Mouse (Mus musculus) MEL (cell line): ENCODE data around the gene Dnajc5. TPM values are rescaled to one million over a fixed set of nuclear protein-coding genes. Genes with fewer than 3 reads are reported as not detected.

Experiments
- DNase-seq: peaks from one replicate; pipeline ENCODE4 v3.0.0; 2011; ENCODE audit warnings: low read depth, low spot score
- H3K27ac ChIP-seq: 2 replicates; pipeline ENCODE4 v1.5.1; 2012; ENCODE audit warnings: low read depth, mild to moderate bottlenecking, control low read depth, low read length, moderate library complexity; ENCODE audit not compliant: control insufficient read depth
- H3K27me3 ChIP-seq, 2 experiments: fragments of 150-350 bp in 1 of 2; sonication (generic) in 1 of 2; 2 replicates each; pipeline ENCODE4 v1.6.1; 2012; ENCODE audit warnings: low read length in 2 of 2, mild to moderate bottlenecking in 2 of 2, improper control_type of control experiment in 1 of 2, moderate library complexity in 1 of 2; ENCODE audit not compliant: insufficient read depth in 2 of 2, control insufficient read depth in 1 of 2
- H3K36me3 ChIP-seq, 2 experiments: 2 replicates each; pipeline ENCODE4 v1.6.1; 2012 to 2014; ENCODE audit warnings: low read length in 2 of 2, improper control_type of control experiment in 1 of 2, inconsistent platforms in 1 of 2, mild to moderate bottlenecking in 1 of 2; ENCODE audit not compliant: insufficient read depth in 2 of 2, control insufficient read depth in 1 of 2
- H3K4me1 ChIP-seq, 2 experiments: fragments of 150-350 bp in 1 of 2; sonication (generic) in 1 of 2; 2 replicates each; pipeline ENCODE4 v1.6.1; 2012; ENCODE audit warnings: low read length in 2 of 2, improper control_type of control experiment in 1 of 2, mild to moderate bottlenecking in 1 of 2; ENCODE audit not compliant: insufficient read depth in 2 of 2, control insufficient read depth in 1 of 2
- H3K4me3 ChIP-seq, 2 experiments: fragments of 150-350 bp in 1 of 2; sonication (generic) in 1 of 2; 2 replicates each; pipeline ENCODE4 v1.5.1; 2012; ENCODE audit warnings: low read depth in 2 of 2, low read length in 2 of 2, mild to moderate bottlenecking in 2 of 2, moderate library complexity in 2 of 2, control low read depth in 1 of 2, improper control_type of control experiment in 1 of 2; ENCODE audit not compliant: control insufficient read depth in 1 of 2, insufficient read depth in 1 of 2
- H3K79me2 ChIP-seq: 2 replicates; pipeline ENCODE4 v1.6.1; 2012; ENCODE audit warnings: mild to moderate bottlenecking, low read length, moderate library complexity; ENCODE audit not compliant: control insufficient read depth, poor library complexity, insufficient read depth
- H3K9ac ChIP-seq: 2 replicates; pipeline ENCODE4 v1.6.1; 2012; ENCODE audit warnings: low read depth, mild to moderate bottlenecking, control low read depth, low read length, moderate library complexity; ENCODE audit not compliant: control insufficient read depth, poor library complexity, severe bottlenecking
- H3K9me3 ChIP-seq: fragments of 150-350 bp; sonication (generic); replicated peaks from 2 replicates; pipeline ENCODE4 v1.6.1; 2012; ENCODE audit warnings: mild to moderate bottlenecking, low read length, improper control_type of control experiment, moderate library complexity; ENCODE audit not compliant: insufficient read depth
- BHLHE40 ChIP-seq: IDR thresholded peaks from 2 replicates; pipeline ENCODE4 v1.6.1; 2012; ENCODE audit warnings: low read depth, mild to moderate bottlenecking, inconsistent platforms, low read length, improper control_type of control experiment, borderline replicate concordance
- CHD1 ChIP-seq: IDR thresholded peaks from 2 replicates; pipeline ENCODE4 v1.6.1; 2012; ENCODE audit warnings: low read depth, mild to moderate bottlenecking, inconsistent platforms, low read length, improper control_type of control experiment
- CTCF ChIP-seq, 3 experiments: IDR thresholded peaks in 2 of 3; conservative IDR thresholded peaks in 1 of 3; 2 replicates each; pipeline ENCODE4 v1.5.1; 2011 to 2012; ENCODE audit warnings: low read length in 3 of 3, low read depth in 2 of 3, mild to moderate bottlenecking in 2 of 3, improper control_type of control experiment in 1 of 3, inconsistent platforms in 1 of 3, mixed read lengths in 1 of 3, moderate library complexity in 1 of 3; ENCODE audit not compliant: control insufficient read depth in 1 of 3, insufficient read depth in 1 of 3, poor library complexity in 1 of 3, severe bottlenecking in 1 of 3
- ELF1 ChIP-seq: IDR thresholded peaks from 2 replicates; pipeline ENCODE4 v1.6.1; 2014; ENCODE audit warnings: low read depth, mild to moderate bottlenecking, inconsistent platforms, low read length, improper control_type of control experiment, moderate library complexity
- EP300 ChIP-seq, 2 experiments: IDR thresholded peaks; 2 replicates each; pipeline ENCODE4 v1.6.1; 2011; ENCODE audit warnings: improper control_type of control experiment in 2 of 2, low read length in 2 of 2, low read depth in 1 of 2, mild to moderate bottlenecking in 1 of 2
- ETS1 ChIP-seq: IDR thresholded peaks from 2 replicates; pipeline ENCODE4 v1.6.1; 2012; ENCODE audit warnings: low read depth, mild to moderate bottlenecking, inconsistent platforms, low read length, improper control_type of control experiment, moderate library complexity
- GABPA ChIP-seq: IDR thresholded peaks from 2 replicates; pipeline ENCODE4 v1.6.1; 2012; ENCODE audit warnings: low read depth, mild to moderate bottlenecking, inconsistent platforms, low read length, improper control_type of control experiment, moderate library complexity
- GATA1 ChIP-seq: IDR thresholded peaks from 2 replicates; pipeline ENCODE4 v1.6.1; 2011; ENCODE audit warnings: low read depth, low read length, improper control_type of control experiment
- HCFC1 ChIP-seq: IDR thresholded peaks from 2 replicates; pipeline ENCODE4 v1.6.1; 2012; ENCODE audit warnings: low read depth, mild to moderate bottlenecking, inconsistent platforms, low read length, improper control_type of control experiment, moderate library complexity
- KAT2A ChIP-seq: conservative IDR thresholded peaks from 2 replicates; pipeline ENCODE4 v1.6.1; 2012; ENCODE audit warnings: low read depth, low read length, improper control_type of control experiment, inconsistent platforms
- MAFK ChIP-seq: IDR thresholded peaks from 2 replicates; pipeline ENCODE4 v1.6.1; 2011; ENCODE audit warnings: low read depth, mild to moderate bottlenecking, low read length, improper control_type of control experiment, borderline replicate concordance
- MAX ChIP-seq: IDR thresholded peaks from 2 replicates; pipeline ENCODE4 v1.6.1; 2011; ENCODE audit warnings: low read length, improper control_type of control experiment
- MEF2A ChIP-seq: IDR thresholded peaks from 2 replicates; pipeline ENCODE4 v1.6.1; 2014; ENCODE audit warnings: low read depth, mild to moderate bottlenecking, inconsistent platforms, low read length, improper control_type of control experiment; ENCODE audit not compliant: poor library complexity, insufficient replicate concordance, severe bottlenecking; ENCODE audit errors: extremely low read depth
- MXI1 ChIP-seq: IDR thresholded peaks from 2 replicates; pipeline ENCODE4 v1.6.1; 2011; ENCODE audit warnings: mild to moderate bottlenecking, low read depth, low read length, improper control_type of control experiment
- MYB ChIP-seq: IDR thresholded peaks from 2 replicates; pipeline ENCODE4 v1.6.1; 2011; ENCODE audit warnings: mild to moderate bottlenecking, low read depth, low read length, improper control_type of control experiment
- MYC ChIP-seq: IDR thresholded peaks from 2 replicates; pipeline ENCODE4 v1.6.1; 2011; ENCODE audit warnings: low read depth, mild to moderate bottlenecking, low read length, improper control_type of control experiment, moderate library complexity
- POLR2AphosphoS2 ChIP-seq: IDR thresholded peaks from 2 replicates; pipeline ENCODE4 v1.6.1; 2011; ENCODE audit warnings: low read length, improper control_type of control experiment
- POLR2AphosphoS5 ChIP-seq: IDR thresholded peaks from 2 replicates; pipeline ENCODE4 v1.6.1; 2012; ENCODE audit warnings: low read depth, borderline replicate concordance, mild to moderate bottlenecking, inconsistent platforms, low read length, moderate library complexity, mixed read lengths
- RAD21 ChIP-seq: IDR thresholded peaks from 2 replicates; pipeline ENCODE4 v1.6.1; 2011; ENCODE audit warnings: mild to moderate bottlenecking, low read depth, low read length, improper control_type of control experiment
- RCOR1 ChIP-seq: IDR thresholded peaks from 2 replicates; pipeline ENCODE4 v1.6.1; 2012; ENCODE audit warnings: low read depth, mild to moderate bottlenecking, inconsistent platforms, low read length, improper control_type of control experiment
- SIN3A ChIP-seq: IDR thresholded peaks from 2 replicates; pipeline ENCODE4 v1.6.1; 2012; ENCODE audit warnings: low read length, improper control_type of control experiment, inconsistent platforms
- TAL1 ChIP-seq: IDR thresholded peaks from 2 replicates; pipeline ENCODE4 v1.6.1; 2012; ENCODE audit warnings: mild to moderate bottlenecking, inconsistent platforms, low read length, moderate library complexity, mixed read lengths
- TBP ChIP-seq: IDR thresholded peaks from 2 replicates; pipeline ENCODE4 v1.8.0; 2011; ENCODE audit warnings: low read depth, low read length, improper control_type of control experiment
- TCF12 ChIP-seq: IDR thresholded peaks from 2 replicates; pipeline ENCODE4 v1.6.1; 2014; ENCODE audit warnings: low read depth, mild to moderate bottlenecking, inconsistent platforms, low read length, improper control_type of control experiment, moderate library complexity
- UBTF ChIP-seq: IDR thresholded peaks from 2 replicates; pipeline ENCODE4 v1.6.1; 2012; ENCODE audit warnings: low read depth, mild to moderate bottlenecking, inconsistent platforms, low read length, improper control_type of control experiment, moderate library complexity, borderline replicate concordance; ENCODE audit not compliant: insufficient read depth
- USF1 ChIP-seq: IDR thresholded peaks from 2 replicates; pipeline ENCODE4 v1.6.1; 2014; ENCODE audit warnings: low read depth, mild to moderate bottlenecking, inconsistent platforms, low read length, improper control_type of control experiment, moderate library complexity
- ZC3H11A ChIP-seq: IDR thresholded peaks from 2 replicates; pipeline ENCODE4 v1.6.1; 2012; ENCODE audit warnings: low read depth, mild to moderate bottlenecking, inconsistent platforms, low read length, improper control_type of control experiment
- ZKSCAN1 ChIP-seq: IDR thresholded peaks from 2 replicates; pipeline ENCODE4 v1.6.1; 2012; ENCODE audit warnings: low read depth, mild to moderate bottlenecking, inconsistent platforms, low read length, improper control_type of control experiment, moderate library complexity
- ZMIZ1 ChIP-seq: IDR thresholded peaks from 2 replicates; pipeline ENCODE4 v1.6.1; 2012; ENCODE audit warnings: low read depth, mild to moderate bottlenecking, inconsistent platforms, low read length, improper control_type of control experiment, moderate library complexity
- ZNF384 ChIP-seq: IDR thresholded peaks from 2 replicates; pipeline ENCODE4 v1.6.1; 2012; ENCODE audit warnings: low read depth, mild to moderate bottlenecking, inconsistent platforms, low read length, improper control_type of control experiment
- polyA plus RNA-seq, 2 experiments: library from polyadenylated mRNA; stranded (reverse) in 1 of 2; unstranded in 1 of 2; fragments of >175 nt in 1 of 2; fragments of >200 nt in 1 of 2; gene quantifications; 2 replicates each; pipeline versions ENCODE4 v1.2.1 to v1.2.4; 2012; ENCODE audit warnings: low replicate concordance in 2 of 2, low read depth in 1 of 2; ENCODE audit not compliant: insufficient read length in 2 of 2, insufficient read depth in 1 of 2, missing spikeins in 1 of 2
- total RNA-seq: library from RNA; depleted of rRNA; stranded (reverse); fragments of 300-350 nt; gene quantifications from 2 replicates; pipeline ENCODE4 v1.2.3, GENCODE M21; 2012

The Dnajc5 gene
- total and polyA plus RNA-seq, 3 experiments = 51.9 to 338 (median 57.9) TPM

DNA sequence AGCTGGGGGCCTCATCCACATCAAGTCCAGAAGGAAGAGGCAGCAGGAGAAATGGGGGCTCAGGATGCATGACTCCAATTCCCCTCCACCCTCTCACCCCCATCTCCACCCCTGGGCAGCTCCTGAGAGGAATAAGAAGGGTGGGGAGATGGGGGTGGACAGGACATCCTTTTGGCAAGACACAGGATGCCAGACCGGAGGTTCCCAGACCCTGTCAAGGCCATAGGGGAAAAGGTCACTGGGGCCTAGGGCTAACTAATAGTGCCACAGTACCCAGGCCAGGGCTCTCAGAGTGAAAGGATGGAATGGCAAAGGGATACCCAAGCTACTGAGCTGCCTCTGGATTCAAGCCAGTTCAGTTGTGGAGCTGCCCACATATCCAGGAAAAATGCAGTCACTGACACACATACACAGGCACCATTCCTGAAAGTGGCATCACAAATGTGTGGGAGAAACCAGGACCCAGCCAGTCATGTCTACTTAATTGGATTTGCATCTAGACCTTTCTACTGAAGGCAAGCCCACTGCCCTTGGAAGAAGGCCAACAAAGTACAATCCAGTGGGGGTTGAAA is 47.9 kb upstream of the Dnajc5 start:
- Histone ChIP-seq H3K9me3 (no peaks in the 10 kb centered on the region), H3K4me1 (no peaks in the 10 kb centered on the region; a peak in 1 of 4 replicates), H3K27ac (no peak overlapping the region), H3K27me3 (peaks cover 2 to 9% of the 10 kb centered on the region in 2 experiments; a peak in 3 of 4 replicates), H3K36me3 (no peaks in the 10 kb centered on the region; a peak in 2 of 4 replicates), H3K4me3 (no peak overlapping the region), H3K9ac (no peak overlapping the region), H3K79me2 (no peaks in the 10 kb centered on the region)
- DNase-seq = no peak
- TF ChIP-seq MEF2A = no peak
- no peak for TF ChIP-seq ETS1
- TF ChIP-seq MAFK = no peak
- no peak for TF ChIP-seq MXI1
- no peak for TF ChIP-seq TCF12
- TF ChIP-seq EP300 (IDR thresholded peaks at IDR 0.05; ENCODE audit: low read depth in 1 of 2, low read length in 2 of 2) = no peak
- TF ChIP-seq CHD1 = no peak
- no peak for TF ChIP-seq SIN3A
- no peak for TF ChIP-seq POLR2AphosphoS5
- no peak for TF ChIP-seq CTCF (IDR thresholded peaks at IDR 0.05 in 2 of 3, conservative IDR thresholded peaks at IDR 0.05 in 1 of 3; ENCODE audit: control insufficient read depth in 1 of 3, insufficient read depth in 1 of 3, low read depth in 2 of 3, low read length in 3 of 3, poor library complexity in 1 of 3, severe bottlenecking in 1 of 3)
- TF ChIP-seq ELF1 = no peak
- no peak for TF ChIP-seq RAD21
- no peak for TF ChIP-seq POLR2AphosphoS2
- no peak for TF ChIP-seq ZMIZ1
- no peak for TF ChIP-seq HCFC1
- no peak for TF ChIP-seq BHLHE40

GRCm38 (mm10) chr2:181483120-181483519 is 37.2 kb upstream of the Dnajc5 start:
- Histone ChIP-seq H3K4me1 (peaks cover 0 to 3% of the 10 kb centered on the region in 2 experiments; a peak in 1 of 4 replicates), H3K27me3 (peaks cover 12 to 31% of the 10 kb centered on the region in 2 experiments; a peak in 3 of 4 replicates), H3K79me2 (no peaks in the 10 kb centered on the region), H3K9ac (no peak overlapping the region; the same call in 1 of the 2 replicates), H3K4me3 (peak overlapping the region in 1 of 2 experiments; percentile 36; a peak in 1 of 4 replicates), H3K36me3 (peaks cover 0 to 3% of the 10 kb centered on the region in 2 experiments; a peak in 2 of 4 replicates), H3K27ac (no peak overlapping the region), H3K9me3 (no peaks in the 10 kb centered on the region)
- DNase-seq = no peak
- TF ChIP-seq USF1 (no peak), ZNF384 (no peak), MYC (no peak), MAX (no peak), ZKSCAN1 (no peak), MXI1 (no peak), RAD21 (no peak), TAL1 (no peak), GATA1 (peak; percentile 54), POLR2AphosphoS2 (no peak), KAT2A (no peak), GABPA (no peak), TCF12 (peak; percentile 34; the same call in 1 of the 2 replicates), MEF2A (no peak), UBTF (no peak), RCOR1 (no peak), MYB (no peak), ELF1 (no peak), EP300 (IDR thresholded peaks at IDR 0.05; ENCODE audit: low read depth in 1 of 2, low read length in 2 of 2) (peak; percentile 28 to 38; a peak in 2 of 4 replicates), TBP (no peak), ZC3H11A (no peak)
